Mouse (Mus musculus) megakaryocyte, embryonic 14.5 days (primary cell): ENCODE measurements around the gene Olfr747. TPM values are rescaled to one million over a fixed set of nuclear protein-coding genes. Genes with fewer than 3 reads are reported as not detected.
"Not testable (repeated sequence)": the region's sequence is repeated elsewhere in the genome, so short reads cannot be mapped to it uniquely, and the experiment has no call there.

Experiments used
- H3K27me3 ChIP-seq: replicated peaks from 2 replicates; pipeline ENCODE3; 2012; ENCODE audit warnings: inconsistent platforms
- H3K36me3 ChIP-seq: replicated peaks from 2 replicates; pipeline ENCODE3; 2012; ENCODE audit warnings: low read length, inconsistent platforms, mixed read lengths
- H3K4me1 ChIP-seq: 2 replicates; pipeline ENCODE4 v1.6.1; 2012; ENCODE audit warnings: inconsistent platforms
- H3K4me3 ChIP-seq: replicated peaks from 2 replicates; pipeline ENCODE3; 2012; ENCODE audit warnings: moderate library complexity, mild to moderate bottlenecking, inconsistent platforms
- H3K9me3 ChIP-seq: 2 replicates; pipeline ENCODE4 v1.6.1; 2012; ENCODE audit warnings: inconsistent platforms
- FLI1 ChIP-seq: IDR thresholded peaks from 2 replicates; pipeline ENCODE4 v1.6.1; 2012; ENCODE audit warnings: low read length, inconsistent platforms, mixed read lengths
- GATA1 ChIP-seq: IDR thresholded peaks from 3 replicates; pipeline ENCODE4 v1.6.1; 2012; ENCODE audit warnings: mixed read lengths, low read length, inconsistent platforms, borderline replicate concordance
- polyA plus RNA-seq: library from polyadenylated mRNA; stranded (reverse); fragments of >175 nt; gene quantifications from 2 replicates; pipeline ENCODE4 v1.2.3, GENCODE M21; 2012; ENCODE audit warnings: low replicate concordance; ENCODE audit not compliant: insufficient read depth

Olfr747 gene
- not detected in 2 replicates for polyA plus RNA-seq

GRCm38 (mm10) chr14:50693106-50693505 lies at the start of gene Olfr747:
Olfr747 (minus strand) TSS chr14:50693206.
- no peaks in the 10 kb centered on the region for H3K9me3 ChIP-seq
- H3K4me3 ChIP-seq = no peak within 1 kb of the TSS
- no peaks in the 10 kb centered on the region for H3K4me1 ChIP-seq
- no peaks in the 10 kb centered on the region for H3K27me3 ChIP-seq
- TF ChIP-seq FLI1 (no peak), GATA1 (no peak)
- H3K36me3 ChIP-seq = no peaks in the 10 kb centered on the region

GRCm38 (mm10) chr14:50741584-50741983 lies 48.6 kb upstream of the Olfr747 start:
- Histone ChIP-seq H3K4me3 (no peak overlapping the region), H3K9me3 (no peaks in the 10 kb centered on the region), H3K27me3 (no peaks in the 10 kb centered on the region), H3K4me1 (no peaks in the 10 kb centered on the region), H3K36me3 (no peaks in the 10 kb centered on the region)
- TF ChIP-seq FLI1 (no peak), GATA1 (no peak)

- Histone ChIP-seq H3K4me3 (no peak overlapping the region), H3K9me3 (no peaks in the 10 kb centered on the region), H3K27me3 (no peaks in the 10 kb centered on the region), H3K4me1 (no peaks in the 10 kb centered on the region), H3K36me3 (no peaks in the 10 kb centered on the region)
- TF ChIP-seq GATA1 (no peak), FLI1 (no peak)
Measured at GRCm38 (mm10) chr14:50740334-50740733, 47.3 kb upstream of the Olfr747 start.

- H3K4me3 ChIP-seq, H3K36me3 ChIP-seq, H3K9me3 ChIP-seq, H3K27me3 ChIP-seq, H3K4me1 ChIP-seq: not testable (repeated sequence)
Measured at GRCm38 (mm10) chr14:50722371-50722770, 29.4 kb upstream of the Olfr747 start.

- H3K4me1 ChIP-seq, H3K9me3 ChIP-seq, H3K4me3 ChIP-seq, H3K36me3 ChIP-seq, H3K27me3 ChIP-seq: not testable (repeated sequence)
Measured at GRCm38 (mm10) chr14:50719875-50720274, 26.9 kb upstream of the Olfr747 start.

- no peaks in the 10 kb centered on the region for H3K36me3 ChIP-seq
- H3K27me3 ChIP-seq = no peaks in the 10 kb centered on the region
- H3K9me3 ChIP-seq = no peaks in the 10 kb centered on the region
- H3K4me1 ChIP-seq = no peaks in the 10 kb centered on the region
- TF ChIP-seq GATA1 (no peak), FLI1 (no peak)
- H3K4me3 ChIP-seq = no peak within 1 kb of the TSS
Measured at GRCm38 (mm10) chr14:50707073-50707472, 14.1 kb upstream of the Olfr747 start, which contains the start of gene Olfr748. Olfr748 (plus strand) TSS chr14:50707373.

- Histone ChIP-seq H3K4me1 (no peaks in the 10 kb centered on the region), H3K36me3 (no peaks in the 10 kb centered on the region)
- TF ChIP-seq GATA1 = no peak
- TF ChIP-seq FLI1 = no peak
Measured at GRCm38 (mm10) chr14:50646783-50647182, 46.2 kb downstream of the Olfr747 start, which contains the start of gene Olfr746. Olfr746 (plus strand) TSS chr14:50647083.

GRCm38 (mm10) chr14:50639088-50639487 lies 53.9 kb downstream of the Olfr747 start, which contains the start of gene Olfr745:
Olfr745 (plus strand) TSS chr14:50639388.
- Histone ChIP-seq H3K9me3 (no peaks in the 10 kb centered on the region), H3K4me1 (no peaks in the 10 kb centered on the region), H3K27me3 (no peaks in the 10 kb centered on the region), H3K4me3 (no peak within 1 kb of the TSS), H3K36me3 (no peaks in the 10 kb centered on the region)
- no peak for TF ChIP-seq FLI1
- no peak for TF ChIP-seq GATA1

More at GRCm38 (mm10) chr14:50646783-50647182, 46.2 kb downstream of the Olfr747 start, which contains the start of gene Olfr746:
- no peaks in the 10 kb centered on the region for H3K9me3 ChIP-seq
- H3K4me3 ChIP-seq = no peak within 1 kb of the TSS
- no peaks in the 10 kb centered on the region for H3K27me3 ChIP-seq

Other genes with a start within 250 kb of the Olfr747 start
- not detected in 2 replicates for gene Olfr740, start 247.7 kb downstream of the Olfr747 start, polyA plus RNA-seq
- not detected in 2 replicates for gene Olfr741, start 220.5 kb downstream of the Olfr747 start, polyA plus RNA-seq
- not detected in 2 replicates for gene Olfr742, start 189.6 kb downstream of the Olfr747 start, polyA plus RNA-seq
- gene Olfr743, start 171.4 kb downstream of the Olfr747 start, polyA plus RNA-seq = not detected in 2 replicates
- gene Olfr744, start 78.3 kb downstream of the Olfr747 start, polyA plus RNA-seq = not detected in 2 replicates
- gene Olfr745, start 53.8 kb downstream of the Olfr747 start, polyA plus RNA-seq = not detected in 2 replicates
- gene Olfr746, start 46.1 kb downstream of the Olfr747 start, polyA plus RNA-seq = not detected in 2 replicates
- gene Olfr748, start 14.2 kb upstream of the Olfr747 start, polyA plus RNA-seq = not detected in 2 replicates
- gene Olfr749, start 51.9 kb upstream of the Olfr747 start, polyA plus RNA-seq = not detected in 2 replicates
- gene Ttc5, start 92.3 kb upstream of the Olfr747 start, polyA plus RNA-seq = 17.7 and 40.8 TPM in 2 replicates
- not detected in 2 replicates for gene Ccnb1ip1, start 114.5 kb upstream of the Olfr747 start, polyA plus RNA-seq
- gene Parp2, start 114.6 kb upstream of the Olfr747 start, polyA plus RNA-seq = 3.0 TPM in 1 of 2 replicates, not detected in the other
- gene Tep1, start 177.4 kb upstream of the Olfr747 start, polyA plus RNA-seq = 4.3 TPM in 1 of 2 replicates, not detected in the other
- 0.08 and 0.39 TPM in 2 replicates for gene Klhl33, start 204.3 kb upstream of the Olfr747 start, polyA plus RNA-seq
- gene Osgep, start 231.7 kb upstream of the Olfr747 start, polyA plus RNA-seq = 14.5 and 15.9 TPM in 2 replicates
- 13.9 and 87.6 TPM in 2 replicates for gene Apex1, start 231.8 kb upstream of the Olfr747 start, polyA plus RNA-seq
- 82.0 and 93.0 TPM in 2 replicates for gene Pip4p1, start 237.7 kb upstream of the Olfr747 start, polyA plus RNA-seq
- 1.4 TPM in 1 of 2 replicates, not detected in the other for gene Pnp, start 237.9 kb upstream of the Olfr747 start, polyA plus RNA-seq